Mouse (Mus musculus) kidney, adult 9 months (tissue): Measurements from ENCODE around the gene Gls2.
A peak's percentile ranks its signal among the peaks of the same experiment; 100 is the strongest.
"Not testable (repeated sequence)": the region's sequence is repeated elsewhere in the genome, so short reads cannot be mapped to it uniquely, and the experiment has no call there.

ENCODE experiments used
- DNase-seq: peaks from one replicate; pipeline ENCODE4 v3.0.0; 2022

Gene Gls2

DNA sequence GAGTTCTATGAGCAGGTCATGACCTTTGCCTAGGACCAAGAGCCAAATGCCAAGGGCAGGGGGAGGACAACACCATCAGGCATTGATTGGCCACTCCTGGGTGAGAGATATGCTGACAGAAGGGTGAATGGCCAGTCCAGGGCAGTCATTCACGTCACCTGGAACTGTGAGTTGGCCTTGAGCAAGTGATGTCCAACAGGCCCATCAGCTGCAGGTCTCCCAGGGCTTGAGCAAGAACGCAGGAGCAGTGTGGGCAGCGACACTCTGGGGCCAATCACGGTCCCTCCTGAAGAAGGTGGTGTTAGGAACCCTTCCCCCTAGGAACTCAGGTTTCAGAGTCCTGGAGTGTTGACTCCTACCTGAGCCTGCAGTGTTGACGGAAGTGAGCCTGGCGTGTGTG, 7.6 kb downstream of the Gls2 start:
- DNase-seq = no peak

DNA sequence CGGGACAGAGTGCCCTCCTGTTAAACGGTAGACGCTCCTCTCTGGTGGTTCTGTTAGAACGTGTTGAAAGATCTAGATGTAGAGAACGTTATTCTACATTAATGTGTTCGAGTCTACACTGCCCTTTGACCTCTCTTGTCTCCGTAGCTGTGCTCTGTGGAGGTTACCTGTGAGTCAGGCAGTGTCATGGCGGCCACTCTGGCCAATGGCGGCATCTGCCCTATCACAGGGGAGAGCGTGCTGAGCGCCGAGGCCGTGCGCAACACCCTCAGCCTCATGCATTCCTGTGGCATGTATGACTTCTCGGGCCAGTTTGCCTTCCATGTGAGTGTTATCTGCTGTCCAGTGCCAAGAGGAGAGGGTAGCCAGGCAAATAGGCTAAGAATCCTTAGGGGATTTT, 10.7 kb downstream of the Gls2 start:
- DNase-seq = no peak

DNA sequence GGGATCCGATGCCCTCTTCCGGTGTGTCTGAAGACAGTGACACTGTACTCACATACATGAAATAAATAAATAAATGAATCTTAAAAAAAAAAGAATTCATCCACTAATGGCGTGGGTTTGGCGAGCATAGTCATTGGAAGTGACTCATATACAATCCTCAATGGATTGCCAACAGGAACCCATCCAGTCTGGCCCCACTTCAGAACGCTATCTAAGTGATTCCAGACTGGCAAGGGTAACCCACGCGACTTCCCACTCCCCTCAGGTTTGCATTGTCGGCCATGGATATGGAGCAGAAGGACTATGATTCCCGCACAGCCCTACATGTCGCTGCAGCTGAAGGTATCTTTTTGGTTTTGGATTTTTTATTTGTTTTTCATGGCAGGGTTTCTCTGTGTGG, 14.1 kb downstream of the Gls2 start:
- DNase-seq = no peak

DNA sequence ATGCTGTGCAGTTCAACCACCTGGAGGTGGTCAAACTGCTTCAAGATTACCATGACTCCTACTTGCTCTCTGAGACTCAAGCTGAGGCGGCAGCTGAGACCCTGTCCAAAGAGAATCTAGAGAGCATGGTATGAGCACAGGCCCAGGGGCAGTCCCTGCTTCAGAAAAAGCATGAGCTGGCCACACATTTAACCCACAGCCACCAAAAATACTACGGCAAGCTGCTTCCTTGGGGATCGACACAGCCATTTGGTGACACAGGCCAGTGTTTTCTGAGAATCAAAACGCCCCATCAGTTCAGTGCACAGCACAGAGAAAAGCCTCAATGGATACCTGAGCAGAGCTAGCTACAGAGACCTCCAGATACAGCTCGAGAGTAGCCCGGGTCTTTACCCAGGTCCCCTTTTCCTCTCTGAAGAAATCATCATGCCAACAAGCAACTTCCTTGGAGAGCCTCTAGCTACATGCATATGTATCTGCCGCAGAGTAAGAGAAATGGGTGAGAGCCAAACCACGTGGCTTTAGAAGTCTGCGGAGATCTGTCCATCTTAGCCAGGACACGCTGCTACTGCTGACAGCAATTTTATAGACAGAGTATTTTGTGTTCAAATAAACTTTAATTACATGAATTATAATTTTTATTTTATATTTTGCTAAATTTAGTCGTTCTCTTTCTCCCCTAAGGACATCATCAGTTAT, 15.2 kb downstream of the Gls2 start:
- DNase-seq = no peak

DNA sequence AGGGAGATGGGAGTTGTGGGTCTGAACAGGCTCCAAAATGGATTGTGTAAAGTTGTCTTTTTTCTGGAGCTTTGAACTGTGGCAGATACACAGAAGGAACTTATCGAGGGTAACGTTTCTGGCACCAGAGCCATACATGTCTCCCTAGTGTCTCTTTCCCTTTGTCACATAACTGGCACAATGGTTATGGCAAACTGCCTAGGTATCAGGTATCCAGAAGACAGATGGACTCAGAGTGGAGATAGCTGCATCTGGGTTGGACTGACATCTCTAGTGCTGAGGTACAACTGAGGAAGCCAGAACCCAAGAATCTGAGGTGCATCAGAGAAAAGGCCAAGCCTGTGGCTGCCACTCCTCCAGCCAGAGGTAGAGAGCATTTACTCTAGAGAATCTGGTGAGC, 15.9 kb downstream of the Gls2 start:
- DNase-seq = no peak

DNA sequence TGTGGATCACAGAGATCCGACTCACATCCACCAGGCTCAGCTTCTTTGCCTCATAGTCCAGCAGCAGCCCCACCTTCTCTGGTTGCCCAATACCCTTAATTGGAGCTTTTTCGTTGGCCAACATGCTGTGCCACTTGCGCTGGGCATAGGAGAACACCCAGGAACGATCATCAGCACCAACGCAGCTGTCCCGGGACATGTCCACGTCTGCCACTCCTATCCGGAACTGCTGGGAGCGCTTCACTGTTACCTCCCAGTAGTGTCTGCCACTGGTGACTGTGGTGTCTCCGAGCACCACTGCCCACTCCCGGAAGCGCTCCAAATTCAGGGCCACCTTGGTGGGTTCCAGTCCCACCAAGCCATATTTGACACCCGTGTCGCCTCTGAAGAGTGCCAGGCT, 16.7 kb downstream of the Gls2 start:
- no peak for DNase-seq

DNA sequence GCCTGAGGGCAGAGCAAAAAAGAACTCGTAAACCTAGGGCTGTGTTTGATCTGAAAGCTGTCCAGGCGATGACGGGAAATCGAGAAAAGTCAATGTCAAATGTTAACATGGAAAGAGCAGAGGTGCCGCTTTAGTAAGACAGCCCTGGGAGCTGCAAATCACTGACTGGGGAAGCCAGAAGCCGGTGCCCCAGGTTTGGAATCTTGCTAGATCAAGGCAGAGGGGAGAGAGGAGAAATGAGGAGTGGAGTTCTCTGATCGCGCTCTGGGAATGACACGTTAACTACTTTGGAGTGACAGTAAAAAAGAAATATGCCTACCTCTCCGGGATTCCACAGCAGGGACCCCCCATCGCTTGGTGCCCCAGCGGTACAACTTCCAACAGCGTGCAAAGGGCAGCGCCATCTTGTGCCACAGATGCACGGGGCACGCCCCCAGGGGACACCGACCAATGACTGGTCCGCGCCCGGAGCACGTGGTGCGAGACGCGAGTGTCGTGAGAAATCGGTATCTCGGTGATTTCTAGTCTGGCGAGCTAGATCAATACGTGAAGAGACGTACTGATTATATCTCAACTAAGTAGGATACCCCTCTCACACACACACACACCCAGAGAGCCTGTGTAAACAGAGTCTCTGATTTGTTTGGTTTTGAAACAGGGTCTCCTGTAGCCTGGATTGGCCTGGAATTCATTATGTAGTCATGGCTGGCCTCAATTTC, 17.3 kb downstream of the Gls2 start, which contains the start of gene Spryd4:
Gene Spryd4, minus strand, starts transcription at position 418 of the 719 bp plus-strand sequence.
- peak; percentile 94 for DNase-seq

DNA sequence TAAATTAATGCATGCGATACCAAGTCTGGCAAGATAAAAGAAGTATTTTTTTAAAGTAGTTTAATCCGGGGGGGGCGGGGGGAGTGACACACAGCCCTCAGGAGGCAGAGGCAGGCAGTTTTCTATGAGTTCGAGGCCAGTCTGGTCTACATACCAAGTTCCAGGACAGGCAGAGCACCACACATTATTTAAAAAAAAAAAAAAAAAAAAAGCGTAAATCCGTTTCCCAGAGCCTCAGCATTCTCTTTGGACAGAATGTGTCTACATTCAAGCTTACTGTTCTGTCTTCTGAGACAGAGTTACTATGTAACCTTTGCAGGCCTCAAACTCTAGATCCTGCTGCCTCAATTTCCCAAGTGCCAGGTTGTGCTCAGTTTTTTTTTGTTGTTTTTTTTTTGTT, 17.9 kb downstream of the Gls2 start:
- DNase-seq = no peak

DNA sequence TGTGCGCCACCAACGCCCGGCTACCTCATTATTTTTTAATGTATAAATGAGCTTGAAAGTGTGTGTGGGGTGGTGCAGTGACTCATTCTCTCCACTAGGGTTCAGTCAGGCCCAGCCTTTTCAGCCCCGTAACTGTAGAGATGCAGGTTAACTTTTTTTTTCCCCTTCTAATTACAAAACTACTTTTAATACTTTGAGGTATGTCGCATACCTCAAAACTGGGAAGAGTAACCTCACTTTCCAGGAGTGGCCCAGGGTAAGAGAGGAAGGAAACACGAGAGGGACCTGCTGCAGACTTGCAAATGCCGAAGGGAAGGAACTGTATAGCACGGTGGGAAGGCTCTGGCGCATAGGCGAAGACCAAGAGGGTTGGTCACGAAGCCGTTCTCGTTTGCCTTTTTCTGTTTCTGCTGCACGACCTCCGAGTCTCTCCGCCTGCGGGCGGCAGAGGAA, 18.6 kb downstream of the Gls2 start:
- DNase-seq = peak; percentile 83

DNA sequence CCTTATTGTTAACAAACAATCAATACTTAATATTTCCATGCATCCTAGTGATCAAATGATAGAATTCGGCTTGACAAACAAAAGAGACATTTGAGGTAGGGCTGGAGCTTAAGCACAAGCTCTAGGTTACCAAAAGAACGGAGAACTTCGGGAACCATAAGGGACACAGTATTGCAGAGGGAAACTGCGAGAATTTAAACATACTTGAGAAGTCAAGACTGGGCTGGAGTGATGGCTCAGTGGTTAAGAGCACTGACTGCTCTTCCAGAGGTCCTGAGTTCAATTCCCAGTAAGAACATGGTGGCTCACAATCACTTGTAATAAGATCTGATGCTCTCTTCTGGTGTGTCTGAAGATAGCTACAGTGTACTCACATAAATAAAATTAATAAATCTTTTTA, 19.9 kb downstream of the Gls2 start:
- DNase-seq = not testable (repeated sequence)

DNA sequence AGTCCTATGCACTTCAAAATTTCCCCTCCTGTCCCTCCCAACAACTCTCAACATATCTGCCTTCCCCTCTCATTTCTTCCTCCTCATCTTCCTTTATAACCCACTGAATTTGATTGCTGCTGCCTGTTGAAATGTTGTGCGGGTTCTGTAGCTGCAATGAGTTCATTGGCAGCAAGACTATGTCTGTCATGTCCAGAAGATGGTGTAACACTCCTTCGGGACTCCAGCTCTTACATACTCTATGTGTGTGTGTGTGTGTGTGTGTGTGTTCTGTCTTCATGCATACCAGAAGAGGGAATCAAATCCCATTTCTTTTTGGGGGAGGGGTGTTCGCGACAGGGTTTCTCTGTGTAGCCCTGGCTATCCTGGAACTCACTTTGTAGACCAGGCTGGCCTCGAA, 20.7 kb downstream of the Gls2 start:
- no peak for DNase-seq

DNA sequence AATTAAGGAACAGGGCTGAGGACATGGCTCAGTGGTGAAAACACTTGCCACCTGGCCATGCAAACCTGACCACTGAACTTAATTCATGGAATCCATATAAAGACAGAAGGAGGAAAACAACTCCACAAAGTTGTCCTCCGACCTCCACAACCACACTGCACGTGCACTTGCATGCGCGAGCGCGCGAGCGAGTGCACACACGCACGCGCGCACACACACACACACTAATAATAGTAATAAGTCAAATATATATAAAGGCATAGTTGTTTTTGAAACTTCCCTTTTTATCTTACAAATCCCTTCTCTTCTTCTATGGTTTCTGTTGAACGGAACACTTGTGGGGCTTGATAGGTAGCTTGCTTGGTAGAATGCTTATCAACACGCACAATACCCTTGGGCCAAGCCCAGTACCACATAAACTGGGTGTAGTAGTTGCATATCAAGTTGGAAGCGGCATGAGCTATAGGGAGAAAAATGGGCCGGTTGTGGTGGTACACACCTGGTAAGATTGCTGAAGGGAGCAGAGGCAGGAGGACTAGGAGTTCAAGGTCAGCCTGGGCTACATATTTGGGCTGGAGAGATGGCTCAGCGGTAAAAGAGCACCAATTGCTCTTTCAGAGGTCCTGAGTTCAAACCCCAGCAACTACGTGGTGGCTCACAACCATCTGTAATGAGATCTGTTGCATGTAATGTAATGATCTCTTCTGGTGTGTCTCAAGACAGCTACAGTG, 24.3 kb downstream of the Gls2 start:
- no peak for DNase-seq

DNA sequence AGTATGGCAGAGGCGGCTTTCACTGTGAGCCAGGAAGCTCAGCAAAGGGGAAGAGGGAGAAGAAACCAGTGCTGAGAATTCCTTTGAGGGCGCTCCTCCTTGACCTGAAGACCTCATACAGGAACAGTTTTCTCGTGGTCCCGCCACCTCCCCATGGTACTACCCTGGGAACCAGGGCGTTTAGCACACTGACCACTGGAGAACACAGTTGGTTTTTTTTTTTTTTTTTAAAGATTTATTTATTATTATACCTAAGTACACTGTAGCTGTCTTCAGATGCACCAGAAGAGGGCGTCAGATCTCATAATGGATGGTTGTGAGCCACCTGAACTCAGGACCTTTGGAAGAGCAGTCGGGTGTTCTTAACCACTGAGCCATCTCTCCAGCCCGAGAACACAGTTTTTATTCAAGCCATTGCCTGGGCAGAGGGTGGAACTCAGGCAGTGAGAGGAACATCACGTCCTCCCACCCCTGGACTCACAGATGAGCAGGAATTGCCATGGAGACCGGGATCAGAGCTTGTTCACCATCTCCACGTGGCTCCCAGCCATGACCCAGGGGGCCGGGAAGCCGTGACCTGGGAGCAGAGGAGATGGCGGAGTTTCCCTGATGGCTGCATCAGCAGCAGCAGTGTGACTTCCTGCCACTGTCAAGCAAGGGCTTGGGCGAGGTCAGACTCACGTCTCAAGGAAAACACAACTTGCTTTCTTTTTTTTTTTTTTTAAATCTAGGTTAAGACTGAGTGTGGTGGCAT, 27.5 kb downstream of the Gls2 start:
- peak; percentile 13 for DNase-seq

DNA sequence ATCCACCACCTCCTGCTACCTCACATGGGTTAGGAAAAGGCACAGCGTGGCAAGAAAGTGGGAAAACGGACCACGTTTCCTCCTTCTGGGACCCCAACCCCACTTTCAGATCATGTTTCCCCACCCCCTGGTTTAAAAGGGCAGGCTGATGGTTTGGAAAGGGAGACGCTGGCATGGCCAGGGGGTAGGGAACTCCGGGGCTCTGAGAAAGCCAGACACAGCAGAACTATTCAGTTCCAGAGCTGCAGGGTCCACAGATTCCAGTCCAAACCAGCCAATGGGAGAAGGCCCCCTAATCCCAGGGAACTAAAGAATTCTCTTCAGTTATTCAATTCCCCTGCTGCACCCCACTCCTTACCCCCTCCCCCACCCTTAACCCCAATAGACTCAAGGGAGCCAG, 30.8 kb downstream of the Gls2 start:
- no peak for DNase-seq

DNA sequence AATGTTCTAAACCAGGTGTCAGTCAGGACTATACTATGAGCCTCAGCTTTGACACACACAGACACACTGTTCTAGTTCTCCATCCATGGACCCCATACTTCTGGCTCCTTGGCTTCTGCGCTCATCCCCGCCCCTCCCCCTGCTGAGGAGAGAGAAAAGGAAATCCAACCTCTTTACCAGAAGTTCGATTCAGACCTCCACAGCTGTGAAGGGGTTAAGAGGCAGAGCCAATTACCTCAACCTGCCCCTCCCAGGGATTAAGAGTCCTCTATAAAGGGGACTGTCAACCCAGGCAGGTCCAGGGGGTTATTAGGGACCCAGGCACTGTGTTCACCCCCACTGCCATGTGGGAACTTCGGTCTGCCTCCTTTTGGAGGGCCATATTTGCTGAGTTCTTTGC, 31.3 kb downstream of the Gls2 start, which contains the start of gene Mip:
Gene Mip, plus strand, starts transcription at position 301 of the 400 bp plus-strand sequence.
- DNase-seq = no peak

DNA sequence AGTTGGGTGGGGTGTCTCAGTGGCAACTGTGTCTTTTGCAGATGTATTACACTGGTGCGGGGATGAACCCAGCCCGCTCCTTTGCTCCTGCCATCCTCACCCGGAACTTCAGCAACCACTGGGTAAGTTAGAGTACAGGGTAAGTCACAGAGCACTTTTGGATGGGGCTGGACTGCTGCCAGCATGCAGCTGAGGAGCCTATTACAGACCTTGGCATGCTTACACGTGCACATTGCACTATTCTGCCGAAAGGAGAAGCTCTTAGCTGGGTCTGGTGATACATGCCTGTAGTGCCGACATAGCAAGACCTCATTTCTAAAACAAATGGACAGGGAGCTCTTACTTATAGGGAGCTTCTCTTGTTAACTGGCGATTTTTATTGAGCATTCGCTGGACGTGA, 33.3 kb downstream of the Gls2 start:
- no peak for DNase-seq

DNA sequence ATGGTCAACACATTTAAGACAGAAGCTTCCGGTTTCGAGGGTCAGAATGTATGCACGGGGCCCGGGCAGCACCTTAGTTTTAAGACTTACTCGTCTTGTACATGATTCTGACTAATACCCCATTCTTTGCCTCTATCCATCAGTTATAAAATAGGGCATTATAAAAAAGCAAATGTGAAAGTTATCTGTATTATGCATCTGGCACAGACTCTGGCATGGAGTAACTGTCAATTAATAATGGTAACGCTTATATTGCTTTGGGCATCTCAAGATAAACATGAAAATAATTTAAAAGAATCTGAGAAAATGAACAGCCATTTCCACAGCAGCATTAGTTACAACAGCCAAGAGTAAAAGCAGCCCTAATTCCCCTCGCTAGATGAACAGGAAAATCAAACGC, 33.8 kb downstream of the Gls2 start:
- DNase-seq = no peak

DNA sequence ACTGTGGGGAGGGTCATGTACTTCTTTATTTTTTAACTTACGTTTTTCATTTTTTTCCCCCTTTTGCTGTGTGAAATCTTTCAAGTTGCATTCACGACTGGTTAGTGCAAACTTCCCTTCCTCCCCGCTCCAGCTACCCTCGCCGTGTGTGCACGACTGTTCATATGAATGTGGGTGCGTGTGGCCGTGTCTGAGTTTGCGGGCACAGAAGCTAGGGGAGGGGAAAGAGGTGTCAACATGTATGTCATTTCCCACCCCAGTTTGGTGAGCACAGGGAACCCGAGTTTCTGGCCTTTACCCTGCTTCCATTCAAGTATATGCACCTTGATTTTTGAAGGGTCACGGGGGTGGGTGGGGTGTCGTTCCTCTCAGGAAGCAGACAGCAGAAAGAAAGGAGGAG, 36.3 kb downstream of the Gls2 start:
- no peak for DNase-seq

DNA sequence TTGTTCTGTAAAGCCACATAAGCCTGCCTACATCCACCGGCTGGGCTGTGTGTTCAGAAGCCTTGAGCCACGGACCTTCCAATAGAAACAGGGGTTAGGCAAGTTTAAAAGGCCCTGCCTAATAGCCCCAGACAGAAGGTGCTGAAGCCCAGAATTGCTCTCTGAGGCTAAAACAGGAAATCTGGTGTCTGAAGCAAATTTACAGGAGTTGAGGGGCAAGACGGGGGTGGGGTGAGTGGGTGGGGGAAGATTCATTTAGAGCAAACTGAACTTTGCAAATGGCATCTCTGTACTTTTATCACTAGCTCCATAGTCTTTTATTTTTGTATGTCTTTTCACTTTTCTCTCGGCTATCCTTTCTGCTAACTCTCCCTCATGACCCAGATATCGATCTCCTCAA, 36.9 kb downstream of the Gls2 start:
- DNase-seq = no peak

DNA sequence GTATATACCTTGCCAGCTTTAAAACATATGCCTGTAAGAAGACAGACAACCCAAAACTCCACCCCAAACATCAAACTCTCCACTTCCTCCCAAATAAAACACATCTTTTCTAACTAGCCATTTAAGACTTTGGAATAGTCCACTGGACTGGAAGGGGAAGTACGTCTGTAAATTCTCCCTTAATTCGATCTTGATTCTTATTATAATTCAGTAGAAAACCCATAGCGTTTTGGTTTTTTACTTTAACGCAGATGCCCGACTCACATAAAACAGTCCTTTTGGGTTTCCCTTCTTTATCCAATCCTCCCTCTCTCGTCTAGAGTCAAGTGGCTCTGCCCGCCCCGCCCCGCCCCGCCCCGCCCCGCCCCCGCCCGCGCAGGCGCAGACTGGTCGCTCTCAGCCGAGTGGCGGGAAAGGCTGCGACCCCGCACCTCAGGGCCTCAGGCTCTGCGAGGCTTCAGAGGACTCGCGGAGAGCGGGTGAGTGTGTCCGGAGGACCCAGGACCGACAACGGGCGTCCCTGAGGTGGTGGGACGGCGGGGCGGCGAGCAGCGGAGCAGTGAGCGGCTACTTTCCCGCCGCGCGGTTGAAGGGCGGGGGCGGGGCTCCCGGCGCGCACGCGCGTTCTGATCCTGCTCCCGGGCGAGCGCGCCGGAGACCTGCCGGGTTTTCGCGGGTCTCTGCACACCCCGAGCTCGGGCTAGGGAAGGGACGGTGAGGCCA, 37.6 kb downstream of the Gls2 start, which contains the start of gene Timeless:
Gene Timeless, plus strand, starts transcription at position 369 of the 723 bp plus-strand sequence.
- peak; percentile 87 for DNase-seq

DNA sequence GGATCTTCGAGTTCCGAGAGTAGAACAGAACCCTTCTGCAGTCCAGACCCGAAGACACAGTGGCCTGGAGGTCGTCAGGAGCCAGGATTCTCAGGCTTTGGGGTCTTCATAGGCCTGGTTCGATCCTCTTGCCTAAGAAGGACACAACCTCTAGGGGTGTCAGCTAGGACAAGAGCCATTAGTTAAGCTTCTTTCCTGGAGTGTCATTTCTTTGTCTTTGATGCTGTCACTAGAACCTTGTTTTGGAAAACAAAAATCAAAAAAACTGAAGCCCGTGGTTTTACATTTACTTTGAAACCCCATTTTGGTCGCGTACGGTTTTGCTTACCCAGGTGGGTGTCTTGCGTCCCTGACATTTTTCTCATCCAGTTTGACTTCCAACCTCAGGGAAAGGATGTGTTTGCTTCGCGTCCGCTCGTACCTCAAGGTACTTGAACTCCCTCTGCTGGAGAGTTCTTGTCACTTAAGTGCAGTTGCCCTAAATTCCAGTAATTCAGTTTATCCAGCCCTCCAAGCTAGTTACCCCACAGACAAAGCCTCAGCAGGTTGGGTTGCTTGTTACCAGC, 38.2 kb downstream of the Gls2 start:
- peak; percentile 85 for DNase-seq

DNA sequence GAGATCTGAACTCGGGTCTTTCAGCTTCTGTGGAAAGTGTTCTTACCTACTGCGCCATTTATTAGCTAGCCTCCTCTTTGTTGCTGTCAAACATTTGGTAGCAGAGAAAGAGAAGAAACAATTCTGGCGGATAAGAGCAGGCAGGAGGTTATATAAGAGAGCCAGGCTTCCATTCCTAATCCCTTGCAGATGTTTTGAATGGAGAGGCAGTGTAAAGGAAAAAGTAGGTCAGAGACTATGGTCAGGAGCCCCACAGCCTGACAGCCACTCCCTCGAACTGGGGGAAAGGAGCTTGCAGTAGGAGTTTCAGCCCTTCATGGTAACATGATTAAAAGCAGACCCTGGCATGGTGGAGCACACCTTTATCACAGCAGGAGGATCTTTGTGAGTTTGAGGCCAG, 42.1 kb downstream of the Gls2 start:
- no peak for DNase-seq
